Mouse (Mus musculus) ovary, postnatal 14 days (tissue): Measurements from ENCODE around the gene Spp2.
"Not testable (repeated sequence)": the region's sequence is repeated elsewhere in the genome, so short reads cannot be mapped to it uniquely, and the experiment has no call there.

ENCODE experiments used
- DNase-seq: peaks from one replicate; pipeline ENCODE4 v3.0.0; 2022; ENCODE audit warnings: low spot score

The Spp2 gene

DNA sequence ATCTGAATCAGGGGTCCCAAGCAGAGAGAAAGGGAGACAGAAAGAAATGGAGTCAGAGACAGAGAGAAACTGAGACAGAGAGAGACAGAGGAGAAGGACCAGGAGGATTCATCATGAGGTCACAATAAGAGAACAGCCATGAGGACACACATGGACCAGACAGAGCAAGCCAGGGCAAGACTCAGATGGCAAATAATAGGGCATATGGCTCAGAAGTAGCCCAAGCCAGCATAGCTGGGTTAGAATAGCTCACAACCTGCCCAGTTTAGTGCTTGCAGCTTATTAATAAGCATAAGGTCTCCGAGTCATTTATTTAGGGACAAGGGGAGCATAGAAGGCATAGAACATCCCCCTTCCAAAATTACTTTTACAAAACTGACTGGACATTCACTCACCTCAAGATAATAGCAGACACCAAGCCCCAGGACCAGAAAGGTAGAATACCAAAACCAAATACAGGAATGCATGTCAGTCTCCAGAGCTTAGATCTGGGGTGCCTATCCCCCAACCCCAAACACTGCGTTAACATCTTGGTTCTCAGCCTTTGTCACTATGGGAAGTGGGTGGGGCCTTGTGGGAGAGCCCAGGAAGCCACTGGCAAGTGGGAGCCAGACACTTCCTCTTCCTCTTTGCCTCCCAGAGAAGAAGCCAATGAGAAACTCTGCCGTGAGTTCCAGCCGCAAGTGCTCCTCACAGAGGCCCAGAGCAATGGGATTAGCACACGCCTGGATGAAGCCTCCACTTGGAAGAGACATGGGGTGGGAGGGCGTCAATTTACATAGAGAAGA, 26.5 kb downstream of the Spp2 start:
- no peak for DNase-seq

DNA sequence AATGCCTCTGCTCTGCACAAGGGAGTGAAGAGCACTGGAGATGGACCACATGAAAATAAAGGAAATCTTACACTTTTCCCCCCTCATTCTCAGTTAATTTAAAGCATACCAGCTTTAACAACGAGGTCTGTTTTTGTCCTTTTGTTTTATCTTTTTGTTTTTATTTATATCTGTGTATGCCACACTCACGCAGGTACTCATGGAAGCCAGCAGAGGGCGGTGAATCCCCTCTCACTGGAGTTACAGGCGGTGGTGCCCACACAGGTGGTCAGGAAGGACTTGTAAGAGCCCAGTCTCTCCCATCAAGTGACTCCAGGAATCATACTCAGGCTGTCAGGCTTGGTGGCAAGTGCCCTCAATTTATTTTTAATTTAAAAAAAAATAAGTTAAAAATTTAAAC, 27.3 kb downstream of the Spp2 start:
- DNase-seq = no peak

DNA sequence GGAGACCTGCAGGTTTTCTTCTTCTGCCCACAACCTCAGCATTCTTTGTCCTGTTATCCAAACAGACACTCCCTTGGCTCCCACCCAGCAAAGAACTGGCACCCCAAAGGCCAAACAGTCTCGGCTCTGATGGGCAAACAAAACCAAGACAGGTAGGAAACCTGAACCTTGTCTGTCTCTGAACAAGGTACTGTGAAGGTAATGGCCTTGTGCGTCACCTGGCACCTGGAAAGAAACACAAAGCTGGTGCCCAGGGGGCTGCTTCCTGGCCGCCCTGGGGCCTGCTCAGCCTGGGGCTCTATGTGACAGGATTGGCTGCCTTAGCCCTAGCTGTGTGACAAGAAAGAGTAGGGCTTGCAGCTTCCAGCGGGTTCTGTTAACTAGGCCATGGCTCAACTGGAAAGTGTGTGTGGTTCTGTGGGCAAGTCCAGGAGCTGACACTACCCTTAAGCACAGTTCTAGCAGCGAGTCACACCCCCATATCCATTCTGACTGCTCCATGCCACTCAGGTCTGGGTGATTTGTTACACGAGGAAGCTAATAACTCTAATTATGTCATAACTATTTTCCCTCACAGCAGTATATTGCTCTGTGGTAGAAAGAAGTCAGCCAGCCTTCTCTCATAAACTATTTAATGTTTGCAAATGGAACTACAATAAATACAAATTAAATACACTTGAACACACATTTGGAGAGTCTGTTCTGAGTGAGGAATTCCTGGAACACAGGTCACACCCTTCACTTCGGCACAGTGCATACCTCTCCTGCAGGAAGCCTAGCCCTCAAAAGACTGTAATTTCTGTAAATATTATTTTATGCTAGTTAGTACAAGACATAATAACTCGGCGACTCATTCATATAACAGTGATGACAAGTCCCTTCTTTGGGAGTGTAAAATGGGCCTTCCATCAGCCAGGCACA, 30.7 kb downstream of the Spp2 start:
- no peak for DNase-seq

GRCm38 (mm10) chr1:88443383-88443782, 36.6 kb downstream of the Spp2 start:
- DNase-seq = no peak

- no peak for DNase-seq
These were observed 38.6 kb downstream of the Spp2 start for GRCm38 (mm10) chr1:88445400-88445799.

DNA sequence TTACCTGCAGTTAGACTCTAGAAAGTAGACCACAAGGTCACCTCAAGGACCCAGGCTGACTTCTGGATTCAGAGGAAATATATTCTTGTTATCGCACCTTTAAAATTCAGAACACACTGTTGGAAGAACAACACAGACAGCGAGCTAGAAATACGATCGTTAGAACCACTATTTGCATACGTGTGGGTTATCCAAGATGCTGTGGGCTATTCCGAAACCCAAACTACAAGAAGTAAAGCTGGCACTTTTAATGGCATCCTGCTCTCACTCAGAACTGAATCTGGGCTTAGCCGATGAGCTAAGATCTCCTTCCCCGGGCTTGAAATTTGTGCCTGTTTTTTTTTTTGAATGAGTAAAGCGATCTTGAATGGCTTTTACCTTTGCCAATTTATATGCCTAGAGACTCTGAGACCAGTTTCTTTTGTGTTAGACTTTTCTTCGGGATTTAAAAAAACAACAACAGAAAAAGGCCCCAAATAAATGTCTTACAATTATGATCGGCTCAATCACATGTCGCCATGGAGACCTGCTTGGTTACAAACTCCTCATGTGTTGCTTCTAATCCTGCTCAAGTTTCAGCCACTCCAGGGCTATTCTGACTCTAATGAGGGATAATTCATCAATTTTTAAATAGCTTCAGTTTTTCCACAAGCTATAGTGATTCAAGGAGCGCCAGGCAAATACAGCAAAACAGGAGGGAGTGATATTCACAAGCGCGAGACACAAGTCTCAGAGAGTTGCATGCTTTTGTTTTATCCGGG, 39.7 kb downstream of the Spp2 start:
- no peak for DNase-seq

- DNase-seq = no peak
These were observed 40.7 kb downstream of the Spp2 start for GRCm38 (mm10) chr1:88447483-88447882.

GRCm38 (mm10) chr1:88448094-88448493, 41.3 kb downstream of the Spp2 start:
- not testable (repeated sequence) for DNase-seq

DNA sequence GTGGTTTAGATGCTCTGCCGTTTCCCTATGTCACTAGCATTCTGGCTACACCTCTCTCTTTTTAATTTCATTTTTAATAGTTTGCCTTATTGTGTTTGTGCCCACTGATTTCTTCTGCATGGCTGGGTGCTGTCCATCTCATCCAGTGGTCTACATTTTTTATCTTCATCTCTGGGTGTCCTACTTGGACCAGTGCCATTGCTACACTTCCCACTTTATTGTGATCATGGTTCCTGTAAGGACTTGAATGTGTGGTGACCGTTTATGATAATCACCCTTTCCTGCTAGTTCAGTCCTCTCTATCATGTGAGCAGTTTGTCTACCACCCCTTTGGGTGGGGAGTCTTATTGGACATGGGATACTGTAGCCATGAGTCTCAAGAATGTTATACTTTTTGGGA, 43.0 kb downstream of the Spp2 start:
- DNase-seq = no peak

- DNase-seq = no peak
These were observed 43.9 kb downstream of the Spp2 start for GRCm38 (mm10) chr1:88450668-88451067.

DNA sequence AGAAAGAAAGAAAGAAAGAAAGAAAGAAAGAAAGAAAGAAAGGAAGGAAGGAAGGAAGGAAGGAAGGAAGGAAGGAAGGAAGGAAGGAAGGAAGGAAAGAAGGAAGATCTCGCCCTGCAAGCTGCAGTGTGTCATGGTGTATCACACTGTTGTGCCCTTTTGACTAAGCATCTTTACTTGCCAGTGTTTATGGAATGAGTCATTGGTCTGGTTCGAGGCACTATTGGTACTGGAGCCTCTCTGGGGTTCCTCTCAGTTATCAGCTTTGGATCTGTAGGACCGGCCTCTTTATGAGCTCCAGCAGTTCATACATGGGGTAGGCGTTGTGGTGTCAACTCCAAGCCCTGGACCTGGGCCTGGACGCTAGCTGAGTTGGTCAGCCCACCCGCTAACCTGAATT, 45.4 kb downstream of the Spp2 start:
- no peak for DNase-seq

DNA sequence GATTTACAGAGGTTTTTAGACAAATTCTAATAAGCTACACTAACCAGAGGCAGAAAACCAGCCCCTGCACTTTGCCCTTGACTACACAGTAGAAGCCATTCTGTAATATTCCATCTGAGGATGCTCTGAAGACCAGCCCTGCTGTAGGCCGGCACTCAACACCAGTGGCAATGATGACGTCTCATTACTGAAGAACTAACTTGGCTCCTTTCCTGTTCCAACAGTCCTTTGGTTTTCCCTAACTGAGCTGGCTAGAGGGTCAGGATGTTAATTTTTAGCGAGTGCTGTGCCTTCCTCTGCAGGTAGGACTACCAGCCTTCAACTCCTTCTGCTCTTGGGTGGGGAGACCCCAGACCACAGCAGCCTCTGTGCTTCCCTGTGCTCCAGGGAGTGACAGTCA, 47.9 kb downstream of the Spp2 start:
- DNase-seq = no peak

- no peak for DNase-seq
These were observed 49.0 kb downstream of the Spp2 start for GRCm38 (mm10) chr1:88455761-88456160.

- peak; percentile 57 for DNase-seq
These were observed 49.8 kb downstream of the Spp2 start for GRCm38 (mm10) chr1:88456451-88457072.

DNA sequence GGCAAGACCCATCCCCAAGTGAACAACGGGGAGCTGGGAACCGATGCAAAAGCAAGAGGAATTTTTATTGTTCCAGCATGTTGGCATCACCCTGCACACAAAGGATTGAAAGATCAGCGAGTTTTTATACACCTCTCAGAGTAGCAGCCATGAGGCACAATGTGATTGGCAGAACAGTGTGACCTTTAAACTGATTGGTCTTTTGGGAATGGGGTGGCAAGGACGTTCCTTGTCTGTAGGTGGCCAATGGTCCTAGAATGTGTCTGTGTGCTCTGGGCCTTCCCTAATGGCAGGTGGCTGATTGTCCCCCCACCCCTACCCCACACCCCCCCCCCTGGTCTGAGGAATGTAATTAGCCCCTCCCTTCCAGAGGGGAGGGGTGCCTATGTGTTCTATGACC, 52.4 kb downstream of the Spp2 start:
- DNase-seq = no peak

DNA sequence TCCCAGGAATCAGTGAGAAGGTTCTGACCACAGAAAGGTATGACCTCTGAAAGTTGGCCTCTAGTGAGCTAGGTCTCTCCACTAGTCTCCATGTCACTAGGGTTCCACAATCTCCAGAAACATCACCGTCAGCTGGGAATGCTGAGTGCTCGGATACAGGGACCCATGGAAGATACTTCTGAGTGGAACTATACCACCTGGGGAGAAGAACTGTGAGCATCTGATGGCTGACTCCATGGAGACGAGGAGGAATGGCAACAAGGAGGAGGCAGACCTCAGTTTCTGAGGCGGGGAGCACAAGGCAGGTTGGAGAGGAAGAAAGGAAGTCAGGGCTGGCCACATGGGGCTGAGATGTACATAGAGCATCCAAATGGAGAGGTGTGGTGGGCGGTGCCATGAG, 52.9 kb downstream of the Spp2 start:
- no peak for DNase-seq

DNA sequence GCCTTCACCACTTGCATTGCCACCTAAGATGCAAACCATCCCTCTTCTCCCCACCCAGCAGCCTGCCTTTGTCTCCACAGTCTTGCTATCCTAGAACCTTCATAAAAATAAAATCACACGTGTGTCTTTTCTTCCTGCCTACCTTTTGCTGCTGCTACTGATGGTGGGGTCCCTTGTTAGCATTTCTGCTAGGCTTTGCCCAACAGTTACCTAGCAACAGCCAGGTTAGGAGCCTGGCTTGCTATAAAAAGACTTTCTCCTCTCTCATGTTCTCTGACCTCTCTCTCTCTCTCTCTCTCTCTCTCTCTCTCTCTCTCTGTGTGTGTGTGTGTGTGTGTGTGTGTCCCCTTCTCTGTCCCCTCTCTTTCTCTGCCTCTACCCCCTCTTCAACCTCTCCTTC, 54.3 kb downstream of the Spp2 start:
- DNase-seq = no peak

DNA sequence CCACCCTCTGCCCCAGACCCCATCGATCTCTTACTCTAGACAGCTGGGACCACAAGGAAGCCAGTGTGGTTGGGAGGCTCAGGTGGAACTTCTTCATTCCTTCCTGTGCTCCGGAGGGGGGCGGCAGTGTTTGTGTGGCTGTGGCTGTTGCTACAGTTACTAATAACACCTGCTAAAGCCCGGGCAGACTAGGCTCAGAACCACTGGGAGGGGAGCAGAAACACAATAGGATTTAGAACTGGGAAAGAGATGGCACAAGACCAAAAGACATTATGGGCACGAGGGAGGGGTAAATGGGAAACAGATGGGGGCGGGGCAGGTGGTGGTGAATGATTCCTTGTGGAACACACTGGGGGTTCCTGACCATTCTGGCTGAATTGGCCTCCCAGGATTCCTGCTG, 55.7 kb downstream of the Spp2 start:
- DNase-seq = peak; percentile 29

GRCm38 (mm10) chr1:88463241-88463640, 56.5 kb downstream of the Spp2 start:
- DNase-seq = no peak

- DNase-seq = no peak
These were observed 57.5 kb downstream of the Spp2 start for GRCm38 (mm10) chr1:88464109-88464905.

DNA sequence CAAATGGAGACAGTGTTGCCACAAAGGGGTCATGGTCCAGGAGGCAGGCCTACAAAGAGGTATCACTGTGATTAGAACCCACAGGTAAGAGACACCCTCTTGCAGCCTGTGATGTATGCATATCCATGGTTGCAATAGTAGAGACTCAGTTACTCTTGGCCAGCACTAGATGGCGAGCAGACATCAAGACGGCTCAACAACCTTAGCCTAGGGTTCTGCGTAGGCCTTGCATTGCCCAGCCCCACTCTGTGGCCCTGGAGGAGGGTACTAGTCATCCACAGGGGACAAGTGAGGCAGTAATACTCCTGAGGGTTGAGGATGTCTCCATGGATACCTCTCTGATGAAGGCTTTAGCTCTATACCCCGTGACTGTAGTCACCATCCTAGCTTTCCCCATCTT, 59.0 kb downstream of the Spp2 start:
- DNase-seq = no peak
